Mouse (Mus musculus): Measurements from ENCODE around the gene Abhd17c.
"Not testable (repeated sequence)": the region's sequence is repeated elsewhere in the genome, so short reads cannot be mapped to it uniquely, and the experiment has no call there.

Abhd17c gene

GRCm38 (mm10) chr7:84152821-84153220 lies 1.1 kb upstream of the Abhd17c start:
- no peak for DNase-seq (ENCODE audit: low spot score)

- no peak for DNase-seq (ENCODE audit: low spot score)
Observed at GRCm38 (mm10) chr7:84152374-84152773, 681 bp upstream of the Abhd17c start.

GRCm38 (mm10) chr7:84151960-84152334 lies 254 bp upstream of the Abhd17c start:
- peak; percentile 99 for DNase-seq (ENCODE audit: low spot score)

GRCm38 (mm10) chr7:84150361-84151000 lies 1.2 kb downstream of the Abhd17c start:
- no peak for DNase-seq (ENCODE audit: low spot score)

GRCm38 (mm10) chr7:84149821-84150220 lies 1.9 kb downstream of the Abhd17c start:
- DNase-seq (ENCODE audit: low spot score) = peak; percentile 9

- no peak for DNase-seq (ENCODE audit: low spot score)
Observed at GRCm38 (mm10) chr7:84148896-84149295, 2.8 kb downstream of the Abhd17c start.

GRCm38 (mm10) chr7:84147746-84148145 lies 3.9 kb downstream of the Abhd17c start:
- DNase-seq (ENCODE audit: low spot score) = no peak

- DNase-seq (ENCODE audit: low spot score) = no peak
Observed at GRCm38 (mm10) chr7:84145633-84146032, 6.1 kb downstream of the Abhd17c start.

GRCm38 (mm10) chr7:84142736-84143473 lies 8.8 kb downstream of the Abhd17c start:
- no peak for DNase-seq (ENCODE audit: low spot score)

GRCm38 (mm10) chr7:84142196-84142595 lies 9.5 kb downstream of the Abhd17c start:
- no peak for DNase-seq (ENCODE audit: low spot score)

GRCm38 (mm10) chr7:84139566-84139965 lies 12.1 kb downstream of the Abhd17c start:
- no peak for DNase-seq (ENCODE audit: low spot score)

- no peak for DNase-seq (ENCODE audit: low spot score)
Observed at GRCm38 (mm10) chr7:84138731-84139130, 13.0 kb downstream of the Abhd17c start.

GRCm38 (mm10) chr7:84137779-84138178 lies 13.9 kb downstream of the Abhd17c start:
- no peak for DNase-seq (ENCODE audit: low spot score)

GRCm38 (mm10) chr7:84135799-84136700 lies 15.6 kb downstream of the Abhd17c start:
- DNase-seq (ENCODE audit: low spot score) = no peak

GRCm38 (mm10) chr7:84132704-84133103 lies 19.0 kb downstream of the Abhd17c start:
- DNase-seq (ENCODE audit: low spot score) = no peak

- no peak for DNase-seq (ENCODE audit: low spot score)
Observed at GRCm38 (mm10) chr7:84131736-84132135, 20.0 kb downstream of the Abhd17c start.

- no peak for DNase-seq (ENCODE audit: low spot score)
Observed at GRCm38 (mm10) chr7:84128661-84129060, 23.0 kb downstream of the Abhd17c start.

- DNase-seq (ENCODE audit: low spot score) = no peak
Observed at GRCm38 (mm10) chr7:84125730-84126129, 26.0 kb downstream of the Abhd17c start.

GRCm38 (mm10) chr7:84123651-84124050 lies 28.0 kb downstream of the Abhd17c start:
- DNase-seq (ENCODE audit: low spot score) = not testable (repeated sequence)

- no peak for DNase-seq (ENCODE audit: low spot score)
Observed at GRCm38 (mm10) chr7:84121778-84122177, 29.9 kb downstream of the Abhd17c start.

GRCm38 (mm10) chr7:84120142-84120760 lies 31.4 kb downstream of the Abhd17c start:
- no peak for DNase-seq (ENCODE audit: low spot score)

All from embryo, embryonic 10.5 days (tissue).